Mouse (Mus musculus) c-Kit-positive CD71-positive TER-119-negative erythroid progenitor cells, embryonic 14.5 days (primary cell): ENCODE data around the gene 9130204L05Rik.

Experiments used
- DNase-seq: peaks from one replicate; pipeline ENCODE4 v3.0.0-alpha.2; 2013; ENCODE audit warnings: low read depth

Gene 9130204L05Rik

DNA sequence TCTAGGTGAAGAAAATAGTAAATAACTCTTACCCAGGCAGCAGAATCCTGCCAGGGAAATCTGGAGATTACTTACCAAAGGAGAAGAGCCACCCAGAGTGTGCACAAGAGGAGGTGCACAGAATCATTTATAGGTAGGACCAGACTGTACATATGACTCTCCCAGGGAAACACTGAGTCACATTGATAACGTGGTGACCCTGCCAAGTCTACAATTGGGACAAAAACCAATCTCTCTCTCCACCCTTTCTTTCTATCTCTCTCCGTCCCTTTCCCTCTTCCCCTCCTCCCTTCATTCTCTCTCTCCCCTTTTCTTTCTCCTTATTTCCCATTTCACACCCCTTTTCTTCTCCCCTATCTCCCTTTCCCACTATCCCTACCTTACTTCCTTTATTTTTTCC is at the start of gene 9130204L05Rik:
9130204L05Rik (minus strand) TSS at position 101 of the 400 bp plus-strand sequence.
- no peak for DNase-seq

DNA sequence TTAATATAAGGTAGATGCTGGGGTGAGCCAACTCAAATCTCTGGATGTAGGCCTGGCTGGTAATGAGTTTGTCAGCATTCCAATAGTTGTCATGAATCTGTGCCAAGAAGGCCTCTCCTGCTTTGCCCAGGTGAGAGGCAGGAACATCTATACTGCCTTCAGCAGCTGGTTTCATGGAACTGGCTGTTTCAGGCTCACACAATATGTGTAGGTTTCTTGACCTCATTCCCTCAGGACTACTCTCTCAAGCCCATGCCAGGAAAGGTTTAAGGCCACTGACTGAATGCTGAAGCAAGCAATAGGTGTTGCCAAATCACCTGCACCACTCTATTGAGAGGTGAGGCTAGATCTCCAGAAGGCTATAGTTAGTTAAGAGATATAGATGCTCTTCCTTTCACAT is 18.1 kb upstream of the 9130204L05Rik start:
- no peak for DNase-seq

DNA sequence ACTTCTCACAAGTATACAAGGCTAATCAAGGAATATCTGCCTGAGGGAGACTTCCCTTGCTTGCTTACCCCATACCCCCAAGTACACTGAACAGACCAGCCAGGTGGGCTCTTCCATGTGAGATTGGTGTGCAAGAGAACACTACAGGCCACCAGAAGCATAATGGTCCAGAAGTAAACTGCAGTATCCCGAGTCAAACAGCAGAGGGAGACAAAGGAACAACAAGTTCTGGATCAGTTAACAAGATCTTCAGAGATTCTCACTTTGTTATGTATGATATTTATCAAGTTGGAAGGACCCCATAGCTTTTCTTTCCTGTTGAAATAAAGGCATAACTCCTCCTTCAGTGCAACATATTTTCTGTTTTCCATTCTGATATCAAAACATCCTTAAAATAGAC is 31.4 kb downstream of the 9130204L05Rik start:
- no peak for DNase-seq

DNA sequence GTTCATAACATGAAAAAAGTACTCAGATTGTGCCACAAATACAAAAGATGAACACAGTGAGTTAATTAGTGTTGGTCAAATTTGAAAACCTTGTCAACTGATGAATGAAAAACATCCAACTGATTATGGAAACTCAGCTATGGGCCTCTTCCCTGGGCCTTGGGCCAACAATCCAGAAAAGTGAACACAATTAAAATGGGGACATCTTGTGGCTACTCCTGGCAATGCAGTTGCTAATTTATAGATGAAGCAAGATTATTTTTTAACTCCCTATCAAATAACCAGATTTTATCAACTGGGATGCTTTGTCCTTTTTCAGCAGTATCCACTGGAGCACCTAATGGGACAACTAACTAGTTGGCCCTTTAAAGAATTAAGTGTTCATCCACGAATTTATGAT is 37.9 kb downstream of the 9130204L05Rik start:
- DNase-seq = no peak
